Mouse (Mus musculus) C2C12 (cell line): ENCODE results near the gene Actc1.

Source experiments
- CTCF ChIP-seq: IDR thresholded peaks from one replicate; pipeline ENCODE4 v1.5.1; 2011; ENCODE audit not compliant: control insufficient read depth, insufficient read depth, insufficient read length
- FOSL1 ChIP-seq: IDR thresholded peaks from one replicate; pipeline ENCODE4 v1.8.0; 2011; ENCODE audit warnings: mild to moderate bottlenecking, low read length; ENCODE audit not compliant: poor library complexity, insufficient read depth, severe bottlenecking

GRCm38 (mm10) chr2:114013295-114013771, 40.0 kb downstream of the Actc1 start, which contains the start of gene Gjd2:
- TF ChIP-seq CTCF = no peak
- no peak for TF ChIP-seq FOSL1
